Mouse (Mus musculus) ES-E14 (cell line): ENCODE measurements around the gene Rubcn. TPM values are rescaled to one million over a fixed set of nuclear protein-coding genes. Genes with fewer than 3 reads are reported as not detected.

Experiments
- DNase-seq: peaks from one replicate; pipeline ENCODE4 v3.0.0-alpha.2; 2013; ENCODE audit warnings: low read depth, low spot score
- H3K27ac ChIP-seq: 2 replicates; pipeline ENCODE4 v1.5.1; 2012; ENCODE audit warnings: low read depth, mild to moderate bottlenecking, low read length, moderate library complexity, mixed read lengths; ENCODE audit not compliant: poor library complexity, insufficient read depth, severe bottlenecking
- H3K36me3 ChIP-seq: 2 replicates; pipeline ENCODE4 v1.6.1; 2012; ENCODE audit warnings: mild to moderate bottlenecking, low read length, moderate library complexity, mixed read lengths; ENCODE audit not compliant: control insufficient read depth, poor library complexity, insufficient read depth, severe bottlenecking
- H3K4me1 ChIP-seq, 2 experiments: fragments of 150-350 bp in 1 of 2; sonication (generic) in 1 of 2; 2 replicates each; pipeline ENCODE4 v1.6.1; 2012; ENCODE audit warnings: low read length in 2 of 2, mild to moderate bottlenecking in 1 of 2, mixed read lengths in 1 of 2; ENCODE audit not compliant: control insufficient read depth in 2 of 2, insufficient read depth in 2 of 2, poor library complexity in 1 of 2
- H3K4me3 ChIP-seq, 2 experiments: fragments of 150-350 bp in 1 of 2; sonication (generic) in 1 of 2; 2 replicates each; pipeline ENCODE4 v1.5.1; 2012; ENCODE audit warnings: low read length in 2 of 2, low read depth in 1 of 2, mild to moderate bottlenecking in 1 of 2, mixed read lengths in 1 of 2; ENCODE audit not compliant: insufficient read depth in 1 of 2, poor library complexity in 1 of 2, severe bottlenecking in 1 of 2
- H3K9ac ChIP-seq: 2 replicates; pipeline ENCODE4 v1.6.1; 2012; ENCODE audit warnings: low read depth, mild to moderate bottlenecking, low read length, mixed read lengths; ENCODE audit not compliant: poor library complexity, insufficient read depth, severe bottlenecking
- H3K9me3 ChIP-seq: fragments of 150-350 bp; sonication (generic); 2 replicates; pipeline ENCODE4 v1.6.1; 2012; ENCODE audit warnings: low read depth, mild to moderate bottlenecking, low read length; ENCODE audit not compliant: control insufficient read depth, insufficient read depth
- CHD2 ChIP-seq: IDR thresholded peaks from 2 replicates; pipeline ENCODE4 v1.6.1; 2014; ENCODE audit warnings: mild to moderate bottlenecking, low read depth, low read length, inconsistent platforms
- HCFC1 ChIP-seq: IDR thresholded peaks from 2 replicates; pipeline ENCODE4 v1.6.1; 2012; ENCODE audit warnings: low read length, inconsistent platforms, borderline replicate concordance; ENCODE audit not compliant: insufficient read depth
- MAFK ChIP-seq: IDR thresholded peaks from 2 replicates; pipeline ENCODE4 v1.6.1; 2014; ENCODE audit warnings: mild to moderate bottlenecking, low read depth, low read length, inconsistent platforms; ENCODE audit not compliant: insufficient read depth
- ZC3H11A ChIP-seq: IDR thresholded peaks from 2 replicates; pipeline ENCODE4 v1.6.1; 2012; ENCODE audit warnings: low read depth, mild to moderate bottlenecking, inconsistent platforms, low read length, borderline replicate concordance
- ZNF384 ChIP-seq: IDR thresholded peaks from 2 replicates; pipeline ENCODE4 v1.6.1; 2012; ENCODE audit warnings: low read depth, low read length, inconsistent platforms
- in situ Hi-C, 2 experiments: fragments of 600-800 bp; cut with MboI; formaldehyde crosslinking; loops; one replicate each; pipeline ENCODE4 v1.15.1; 2025; ENCODE audit warnings: low sequenced_read_pairs in 2 of 2, inconsistent platforms in 1 of 2; ENCODE audit not compliant: unreplicated experiment in 2 of 2
- total RNA-seq: library from RNA; depleted of rRNA; stranded (reverse); fragments of 300-350 nt; gene quantifications from 2 replicates; pipeline ENCODE4 v1.2.3, GENCODE M21; 2012; rRNA removed

Gene Rubcn
- total RNA-seq, 1 experiment = 19.4 TPM

DNA sequence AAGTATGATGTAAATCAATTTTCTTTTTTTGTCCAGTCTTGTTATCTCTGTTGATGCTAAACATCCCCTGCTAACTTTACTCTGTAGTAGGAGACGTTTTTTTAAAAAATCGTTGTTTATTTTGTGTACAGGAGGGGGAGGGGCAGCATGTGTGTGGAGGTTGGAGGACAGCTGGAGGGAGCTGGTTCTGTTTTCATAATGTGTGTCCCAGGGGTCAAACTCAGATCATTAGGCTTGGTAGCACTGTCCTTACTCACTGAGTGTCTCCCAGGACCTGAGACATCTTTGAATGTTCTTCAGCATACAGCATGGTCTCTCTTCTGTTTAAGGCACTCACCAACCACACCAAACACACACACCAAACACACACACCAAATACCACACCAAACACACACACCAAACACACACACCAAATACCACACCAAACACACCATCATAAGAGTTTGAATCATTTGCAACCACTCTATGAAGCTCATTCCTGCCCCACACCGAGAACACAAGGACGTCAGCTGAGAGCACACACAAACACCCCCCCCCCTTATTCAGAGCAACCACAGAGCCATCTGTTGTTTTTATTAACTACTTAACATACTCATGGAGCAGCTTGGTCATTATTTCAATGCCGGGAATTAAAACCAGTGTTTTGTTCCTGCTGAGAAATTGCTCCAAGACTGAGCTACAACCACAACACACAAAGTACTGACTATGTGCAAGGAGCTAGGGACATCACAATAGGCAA is 94.1 kb downstream of the Rubcn start:
- H3K4me1 ChIP-seq = no peaks in the 10 kb centered on the region
- no peaks in the 10 kb centered on the region for H3K9me3 ChIP-seq
- in situ Hi-C loops = no loop called here
- no peak overlapping the region for H3K27ac ChIP-seq
- no peak for DNase-seq
- H3K4me3 ChIP-seq = no peak overlapping the region
- TF ChIP-seq MAFK (no peak), ZC3H11A (no peak), ZNF384 (no peak), HCFC1 (no peak), CHD2 (no peak)
- no peaks in the 10 kb centered on the region for H3K36me3 ChIP-seq
- no peak overlapping the region for H3K9ac ChIP-seq

GRCm38 (mm10) chr16:32778956-32779355 is 98.6 kb downstream of the Rubcn start:
- no peaks in the 10 kb centered on the region for H3K9me3 ChIP-seq
- H3K4me3 ChIP-seq = no peak overlapping the region
- DNase-seq = no peak
- in situ Hi-C loops = no loop called here
- H3K27ac ChIP-seq = no peak overlapping the region
- no peaks in the 10 kb centered on the region for H3K4me1 ChIP-seq
- TF ChIP-seq MAFK (no peak), HCFC1 (no peak), CHD2 (no peak), ZNF384 (no peak), ZC3H11A (no peak)
- no peaks in the 10 kb centered on the region for H3K36me3 ChIP-seq
- no peak overlapping the region for H3K9ac ChIP-seq

DNA sequence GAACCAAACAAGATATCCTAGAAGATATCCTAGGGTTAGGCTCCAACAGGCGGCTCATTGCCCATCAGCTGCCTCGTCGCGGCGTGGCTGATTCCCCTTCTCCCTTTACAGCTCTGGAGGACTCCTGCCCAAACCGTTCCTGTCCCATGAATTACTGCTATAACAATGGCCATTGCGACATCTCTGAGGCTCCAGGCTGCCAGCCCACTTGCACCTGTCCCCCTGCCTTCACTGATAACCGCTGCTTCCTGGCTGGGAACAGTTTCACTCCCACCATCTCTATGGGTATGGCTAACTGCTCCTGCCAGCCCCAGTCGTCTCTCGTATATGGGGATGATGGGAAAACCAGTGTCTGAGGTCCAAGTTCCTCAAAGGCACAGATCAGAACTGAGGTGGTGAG is 100.9 kb downstream of the Rubcn start:
- no peak for DNase-seq
- Histone ChIP-seq H3K9me3 (no peaks in the 10 kb centered on the region), H3K36me3 (no peaks in the 10 kb centered on the region), H3K27ac (no peak overlapping the region), H3K9ac (no peak overlapping the region), H3K4me1 (no peaks in the 10 kb centered on the region), H3K4me3 (no peak overlapping the region)
- TF ChIP-seq CHD2 = no peak
- in situ Hi-C loops = no loop called here

Other genes starting within 250 kb of the Rubcn start
- 47.1 and 63.7 TPM in 2 replicates for gene Tnk2, start 233.9 kb downstream of the Rubcn start, total RNA-seq
- gene Muc4, start 141.9 kb downstream of the Rubcn start, total RNA-seq = 0.11 and 0.13 TPM in 2 replicates
- gene Muc20, start 80.3 kb downstream of the Rubcn start, total RNA-seq = not detected in 2 replicates
- gene Smbd1, start 67.3 kb downstream of the Rubcn start, total RNA-seq = 0.58 TPM in 1 of 2 replicates, not detected in the other
- gene Fyttd1, start 266 bp downstream of the Rubcn start, total RNA-seq = 93.2 and 106 TPM in 2 replicates
- gene Lrch3, start 36.3 kb upstream of the Rubcn start, total RNA-seq = 11.0 and 15.8 TPM in 2 replicates
- gene Iqcg, start 178.5 kb upstream of the Rubcn start, total RNA-seq = 9.8 and 11.3 TPM in 2 replicates
- gene Rpl35a, start 178.7 kb upstream of the Rubcn start, total RNA-seq = 1,485 and 1,755 TPM in 2 replicates
- gene Lmln, start 184.8 kb upstream of the Rubcn start, total RNA-seq = 9.1 and 12.9 TPM in 2 replicates